Mouse (Mus musculus): Measurements from ENCODE around the gene 5330417C22Rik.
A peak's percentile ranks its signal among the peaks of the same experiment; 100 is the strongest.

Gene 5330417C22Rik

GRCm38 (mm10) chr3:108528489-108528888, 7.8 kb downstream of the 5330417C22Rik start:
- no peak for DNase-seq

GRCm38 (mm10) chr3:108523415-108523814, 12.9 kb downstream of the 5330417C22Rik start:
- no peak for DNase-seq

- DNase-seq: no peak
Observed at GRCm38 (mm10) chr3:108518276-108518675, 18.1 kb downstream of the 5330417C22Rik start.

GRCm38 (mm10) chr3:108513465-108513864, 22.9 kb downstream of the 5330417C22Rik start:
- no peak for DNase-seq

GRCm38 (mm10) chr3:108510716-108511483, 25.4 kb downstream of the 5330417C22Rik start:
- DNase-seq: peak; percentile 61 to 69

GRCm38 (mm10) chr3:108510156-108510555, 26.2 kb downstream of the 5330417C22Rik start:
- DNase-seq: no peak

- DNase-seq: no peak
Observed at GRCm38 (mm10) chr3:108508745-108509474, 27.4 kb downstream of the 5330417C22Rik start.

- DNase-seq: no peak
Observed at GRCm38 (mm10) chr3:108503908-108504307, 32.4 kb downstream of the 5330417C22Rik start.

GRCm38 (mm10) chr3:108501411-108501810, 34.9 kb downstream of the 5330417C22Rik start:
- peak; percentile 40 to 47 for DNase-seq

GRCm38 (mm10) chr3:108499826-108500225, 36.5 kb downstream of the 5330417C22Rik start:
- DNase-seq: peak; percentile 96 to 98

- DNase-seq: no peak
Observed at GRCm38 (mm10) chr3:108497602-108498001, 38.7 kb downstream of the 5330417C22Rik start.

- DNase-seq: no peak
Observed at GRCm38 (mm10) chr3:108495486-108495885, 40.9 kb downstream of the 5330417C22Rik start.

GRCm38 (mm10) chr3:108494861-108495474, 41.4 kb downstream of the 5330417C22Rik start:
- DNase-seq: no peak

- DNase-seq: no peak
Observed at GRCm38 (mm10) chr3:108489968-108490367, 46.4 kb downstream of the 5330417C22Rik start.

- no peak for DNase-seq
Observed at GRCm38 (mm10) chr3:108484749-108485148, 51.6 kb downstream of the 5330417C22Rik start.

- no peak for DNase-seq
Observed at GRCm38 (mm10) chr3:108478800-108479199, 57.5 kb downstream of the 5330417C22Rik start.

GRCm38 (mm10) chr3:108476761-108477619, 59.3 kb downstream of the 5330417C22Rik start:
- DNase-seq: no peak

- DNase-seq: no peak
Observed at GRCm38 (mm10) chr3:108475496-108475895, 60.8 kb downstream of the 5330417C22Rik start.

GRCm38 (mm10) chr3:108474969-108475368, 61.4 kb downstream of the 5330417C22Rik start:
- DNase-seq: no peak

GRCm38 (mm10) chr3:108467760-108468159, 68.6 kb downstream of the 5330417C22Rik start:
- no peak for DNase-seq

GRCm38 (mm10) chr3:108466425-108466824, 69.9 kb downstream of the 5330417C22Rik start:
- DNase-seq: peak; percentile 49 to 65

GRCm38 (mm10) chr3:108458866-108459265, 77.5 kb downstream of the 5330417C22Rik start:
- peak in 1 of 2 experiments; percentile 35 for DNase-seq
